Mouse (Mus musculus): Measurements from ENCODE around the gene Cntrob. TPM values are rescaled to one million over a fixed set of nuclear protein-coding genes. Genes with fewer than 3 reads are reported as not detected.

The Cntrob gene
- polyA plus RNA-seq, 1 experiment from 2014 or later = 32.1 TPM

DNA sequence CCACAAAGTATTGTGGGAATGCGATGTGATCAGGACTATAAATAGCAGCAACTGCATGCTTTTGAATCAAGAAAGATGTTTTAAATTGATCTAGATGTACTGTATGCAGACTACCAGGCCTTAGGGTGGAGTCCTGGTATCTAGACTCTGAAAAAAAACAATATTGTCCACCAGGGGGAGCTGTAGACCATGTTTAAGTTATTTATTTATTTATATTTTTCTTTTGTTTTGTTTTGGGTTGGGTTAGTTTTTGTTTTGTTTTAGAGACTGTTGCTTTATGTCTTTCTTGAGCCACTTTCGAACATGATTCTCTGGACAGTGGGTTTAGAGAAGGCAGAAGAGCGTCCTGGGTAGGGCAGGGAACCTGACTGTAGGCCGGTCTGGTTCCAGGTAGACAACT is 65.8 kb downstream of the Cntrob start:
- ATAC-seq (replicated peaks; ENCODE audit: low FRiP score) (no peak), DNase-seq (ENCODE audit: low spot score) (no peak)
- 46% methylated on average over 4 of the region's 4 CpGs for WGBS
- H3K9ac ChIP-seq (ENCODE audit: low read length) = no peak overlapping the region
- H3K4me1 ChIP-seq (replicated peaks; ENCODE audit: control insufficient read depth, insufficient read depth, low read length) = no peaks in the 10 kb centered on the region
- no peak overlapping the region for H3K27ac ChIP-seq (ENCODE audit: low read depth, low read length)
- no peak overlapping the region for H3K4me3 ChIP-seq (ENCODE audit: low read depth, low read length)
- no peaks in the 10 kb centered on the region for H3K9me3 ChIP-seq (ENCODE audit: control insufficient read depth, low read length)
- no peaks in the 10 kb centered on the region for H3K27me3 ChIP-seq (ENCODE audit: control insufficient read depth, insufficient read depth, low read length)
- H3K4me2 ChIP-seq (ENCODE audit: low read depth, low read length, severe bottlenecking) = no peak overlapping the region
- no peaks in the 10 kb centered on the region for H3K36me3 ChIP-seq (ENCODE audit: control insufficient read depth, insufficient read depth, low read length)

DNA sequence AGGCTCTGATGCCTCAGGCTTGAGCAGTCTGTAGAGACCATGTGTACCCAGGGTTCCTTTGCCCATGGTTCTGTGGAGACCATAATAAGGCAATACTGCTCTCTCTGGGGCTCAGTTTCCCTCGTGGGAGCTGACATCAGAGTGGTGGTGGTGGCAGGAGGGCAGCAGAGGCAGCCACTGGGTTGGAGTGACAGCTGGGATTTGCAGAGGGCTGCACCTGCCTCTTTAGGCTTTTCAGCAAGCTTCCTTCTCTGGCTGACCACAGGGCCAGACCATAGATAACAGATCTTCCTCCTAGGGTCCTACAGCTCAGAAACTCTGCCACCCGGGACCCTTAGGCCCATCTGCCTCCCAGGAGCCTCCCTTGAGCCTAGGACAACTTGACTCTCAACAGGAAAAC is 66.5 kb downstream of the Cntrob start:
- Histone ChIP-seq H3K27me3 (ENCODE audit: control insufficient read depth, insufficient read depth, low read length) (no peaks in the 10 kb centered on the region), H3K4me3 (ENCODE audit: low read depth, low read length) (no peak overlapping the region), H3K4me1 (replicated peaks; ENCODE audit: control insufficient read depth, insufficient read depth, low read length) (no peaks in the 10 kb centered on the region), H3K36me3 (ENCODE audit: control insufficient read depth, insufficient read depth, low read length) (no peaks in the 10 kb centered on the region), H3K9ac (ENCODE audit: low read length) (no peak overlapping the region), H3K4me2 (ENCODE audit: low read depth, low read length, severe bottlenecking) (no peak overlapping the region), H3K9me3 (ENCODE audit: control insufficient read depth, low read length) (no peaks in the 10 kb centered on the region), H3K27ac (ENCODE audit: low read depth, low read length) (no peak overlapping the region)
- ATAC-seq (replicated peaks; ENCODE audit: low FRiP score) (no peak), DNase-seq (ENCODE audit: low spot score) (no peak)
- WGBS = 62% methylated on average over 2 of the region's 2 CpGs

DNA sequence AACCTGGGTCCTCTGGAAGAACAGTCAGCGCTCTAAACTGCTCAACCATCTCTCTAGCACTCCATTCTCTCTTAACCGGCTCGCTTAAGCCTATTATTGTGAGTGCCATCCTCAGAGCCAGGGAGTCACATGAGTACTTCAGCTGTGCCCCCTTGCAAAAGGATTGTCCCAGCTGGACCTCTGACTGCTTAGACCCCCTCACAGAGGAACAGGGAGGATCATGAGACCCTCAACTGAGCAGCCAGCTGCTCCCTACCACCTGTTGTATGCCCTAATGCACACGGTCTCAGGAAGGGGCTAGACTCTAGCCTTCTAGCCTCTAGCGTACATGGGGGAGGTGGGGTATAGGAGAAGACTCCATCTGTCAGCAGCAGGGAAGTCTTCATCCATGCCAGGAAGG is 68.8 kb downstream of the Cntrob start:
- Histone ChIP-seq H3K9ac (ENCODE audit: low read length) (no peak overlapping the region), H3K36me3 (ENCODE audit: control insufficient read depth, insufficient read depth, low read length) (no peaks in the 10 kb centered on the region), H3K9me3 (ENCODE audit: control insufficient read depth, low read length) (no peaks in the 10 kb centered on the region), H3K4me3 (ENCODE audit: low read depth, low read length) (no peak overlapping the region), H3K4me2 (ENCODE audit: low read depth, low read length, severe bottlenecking) (no peak overlapping the region), H3K4me1 (replicated peaks; ENCODE audit: control insufficient read depth, insufficient read depth, low read length) (no peaks in the 10 kb centered on the region), H3K27me3 (ENCODE audit: control insufficient read depth, insufficient read depth, low read length) (no peaks in the 10 kb centered on the region), H3K27ac (ENCODE audit: low read depth, low read length) (no peak overlapping the region)
- WGBS = 78% methylated on average over 5 of the region's 5 CpGs
- ATAC-seq (replicated peaks; ENCODE audit: low FRiP score) = no peak
- DNase-seq (ENCODE audit: low spot score) = no peak

DNA sequence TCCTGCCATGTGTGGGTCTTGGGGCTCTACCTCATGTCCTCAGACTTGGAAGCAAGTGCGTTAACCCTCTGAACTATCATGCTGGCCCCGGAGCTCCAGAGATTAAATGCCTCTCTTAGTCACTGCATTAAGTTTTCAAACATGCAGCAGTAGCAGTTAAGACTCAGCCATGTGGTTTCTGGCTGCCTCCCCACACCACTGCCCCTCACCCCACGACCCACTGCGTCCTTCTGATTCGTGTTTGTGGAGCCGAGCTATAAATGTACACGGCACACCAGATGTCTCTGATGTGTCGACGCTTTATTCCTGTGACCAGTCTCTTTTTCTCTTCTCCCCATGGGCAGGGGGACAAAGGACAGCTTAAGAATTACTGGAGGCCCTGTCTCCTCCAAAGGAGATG is 70.4 kb downstream of the Cntrob start:
- Histone ChIP-seq H3K27me3 (ENCODE audit: control insufficient read depth, insufficient read depth, low read length) (no peaks in the 10 kb centered on the region), H3K27ac (ENCODE audit: low read depth, low read length) (no peak overlapping the region), H3K4me3 (ENCODE audit: low read depth, low read length) (no peak overlapping the region), H3K9ac (ENCODE audit: low read length) (no peak overlapping the region), H3K4me2 (ENCODE audit: low read depth, low read length, severe bottlenecking) (no peak overlapping the region), H3K9me3 (ENCODE audit: control insufficient read depth, low read length) (no peaks in the 10 kb centered on the region), H3K36me3 (ENCODE audit: control insufficient read depth, insufficient read depth, low read length) (no peaks in the 10 kb centered on the region), H3K4me1 (replicated peaks; ENCODE audit: control insufficient read depth, insufficient read depth, low read length) (no peaks in the 10 kb centered on the region)
- DNase-seq (ENCODE audit: low spot score) = no peak
- ATAC-seq (replicated peaks; ENCODE audit: low FRiP score) = no peak
- 48% methylated on average over 9 of the region's 9 CpGs for WGBS

DNA sequence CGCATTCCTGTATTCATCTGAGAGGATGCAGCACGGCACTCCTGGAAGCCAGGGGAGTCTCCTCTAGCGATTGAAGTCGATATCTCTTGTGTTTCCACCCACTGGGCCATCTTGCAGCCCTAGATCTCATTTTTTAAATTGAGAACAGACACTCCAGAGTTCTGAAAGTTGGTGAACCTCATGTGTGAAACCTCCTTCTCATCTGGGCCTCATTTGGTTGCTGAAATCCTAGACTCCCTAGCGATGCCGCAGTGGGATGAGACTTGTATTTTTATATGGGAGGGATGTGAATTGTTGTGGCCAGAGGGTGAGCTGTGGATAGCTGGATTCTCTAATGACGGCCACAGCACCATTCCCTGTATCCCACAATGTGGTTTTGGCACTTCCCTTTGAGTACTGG is 71.6 kb downstream of the Cntrob start:
- DNase-seq (ENCODE audit: low spot score) (no peak), ATAC-seq (replicated peaks; ENCODE audit: low FRiP score) (no peak)
- no peak overlapping the region for H3K9ac ChIP-seq (ENCODE audit: low read length)
- H3K4me1 ChIP-seq (replicated peaks; ENCODE audit: control insufficient read depth, insufficient read depth, low read length) = no peaks in the 10 kb centered on the region
- no peaks in the 10 kb centered on the region for H3K27me3 ChIP-seq (ENCODE audit: control insufficient read depth, insufficient read depth, low read length)
- WGBS = 80% methylated on average over 7 of the region's 7 CpGs
- H3K9me3 ChIP-seq (ENCODE audit: control insufficient read depth, low read length) = no peaks in the 10 kb centered on the region
- H3K27ac ChIP-seq (ENCODE audit: low read depth, low read length) = no peak overlapping the region
- no peaks in the 10 kb centered on the region for H3K36me3 ChIP-seq (ENCODE audit: control insufficient read depth, insufficient read depth, low read length)
- H3K4me2 ChIP-seq (ENCODE audit: low read depth, low read length, severe bottlenecking) = no peak overlapping the region
- H3K4me3 ChIP-seq (ENCODE audit: low read depth, low read length) = no peak overlapping the region

DNA sequence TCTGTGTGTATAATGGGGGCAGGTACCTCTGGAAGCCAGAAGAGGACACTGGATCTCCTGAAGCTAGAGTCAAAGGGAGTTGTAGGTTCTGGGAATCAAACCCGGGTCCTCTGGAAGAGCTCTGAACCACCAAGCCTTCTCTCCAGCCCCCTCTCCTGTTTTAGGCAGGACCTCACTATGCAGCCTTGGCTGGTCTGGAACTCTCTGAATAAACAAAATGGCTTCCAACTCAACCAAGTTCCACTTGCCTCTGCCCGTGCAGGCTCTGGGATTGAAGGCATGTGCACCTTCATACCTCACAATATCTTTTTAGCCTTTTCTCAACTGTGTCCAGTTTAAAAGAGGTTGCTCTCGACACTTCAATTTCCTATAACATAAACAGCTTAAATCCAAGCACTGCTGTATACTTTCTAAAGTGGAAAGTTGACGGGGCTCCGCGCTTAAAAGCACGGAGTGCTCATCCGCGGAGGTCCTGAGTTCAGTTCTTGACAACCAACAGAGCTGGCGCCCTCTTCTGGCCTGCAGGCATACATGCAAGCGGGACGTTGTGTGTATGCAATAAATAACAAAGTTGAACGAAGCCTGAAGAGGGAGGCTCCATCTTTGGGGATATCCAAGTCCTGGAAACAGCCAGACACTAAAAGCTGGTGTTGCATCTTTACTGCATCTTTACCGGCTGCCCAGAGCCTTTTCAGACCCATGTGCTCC is 72.3 kb downstream of the Cntrob start:
- no peak for DNase-seq (ENCODE audit: low spot score)
- ATAC-seq (replicated peaks; ENCODE audit: low FRiP score) = no peak
- 62% methylated on average over 14 of the region's 14 CpGs for WGBS
- Histone ChIP-seq H3K4me3 (ENCODE audit: low read depth, low read length) (no peak overlapping the region), H3K4me2 (ENCODE audit: low read depth, low read length, severe bottlenecking) (no peak overlapping the region), H3K9ac (ENCODE audit: low read length) (no peak overlapping the region), H3K27me3 (ENCODE audit: control insufficient read depth, insufficient read depth, low read length) (no peaks in the 10 kb centered on the region), H3K27ac (ENCODE audit: low read depth, low read length) (no peak overlapping the region), H3K9me3 (ENCODE audit: control insufficient read depth, low read length) (no peaks in the 10 kb centered on the region), H3K4me1 (replicated peaks; ENCODE audit: control insufficient read depth, insufficient read depth, low read length) (no peaks in the 10 kb centered on the region), H3K36me3 (ENCODE audit: control insufficient read depth, insufficient read depth, low read length) (no peaks in the 10 kb centered on the region)

DNA sequence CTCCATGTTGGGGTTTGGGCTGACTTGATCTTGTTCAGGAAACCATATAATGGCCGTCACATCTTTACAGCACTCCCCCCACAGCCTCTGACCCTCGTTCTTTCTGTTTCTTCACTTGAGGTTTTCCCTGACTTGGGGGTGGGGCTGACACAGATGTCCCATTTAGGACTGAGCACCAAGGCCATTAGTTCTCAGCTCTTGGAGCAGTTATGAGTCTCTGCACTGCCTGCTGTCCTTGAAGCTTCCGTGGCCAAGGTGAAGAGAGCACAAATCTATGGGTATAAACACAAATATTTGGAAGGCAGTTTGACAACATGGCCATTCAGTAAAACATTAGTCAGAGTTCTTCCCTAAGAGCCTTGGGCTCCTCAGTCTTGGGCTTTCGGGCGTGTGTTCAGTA is 73.5 kb downstream of the Cntrob start:
- H3K27me3 ChIP-seq (ENCODE audit: control insufficient read depth, insufficient read depth, low read length) = no peaks in the 10 kb centered on the region
- no peak overlapping the region for H3K4me3 ChIP-seq (ENCODE audit: low read depth, low read length)
- H3K4me2 ChIP-seq (ENCODE audit: low read depth, low read length, severe bottlenecking) = no peak overlapping the region
- no peaks in the 10 kb centered on the region for H3K4me1 ChIP-seq (replicated peaks; ENCODE audit: control insufficient read depth, insufficient read depth, low read length)
- H3K36me3 ChIP-seq (ENCODE audit: control insufficient read depth, insufficient read depth, low read length) = no peaks in the 10 kb centered on the region
- no peak for ATAC-seq (replicated peaks; ENCODE audit: low FRiP score)
- no peak for DNase-seq (ENCODE audit: low spot score)
- 91% methylated on average over 5 of the region's 5 CpGs for WGBS
- no peak overlapping the region for H3K9ac ChIP-seq (ENCODE audit: low read length)
- no peaks in the 10 kb centered on the region for H3K9me3 ChIP-seq (ENCODE audit: control insufficient read depth, low read length)
- H3K27ac ChIP-seq (ENCODE audit: low read depth, low read length) = no peak overlapping the region

Other genes starting within 250 kb of the Cntrob start
- 95.9 and 98.4 TPM in 2 replicates for gene Vamp2, start 235.3 kb downstream of the Cntrob start, polyA plus RNA-seq (2014; fragmentation: Nextera tagmentation; extraction: Ambion mirVana)
- 8.2 and 10.0 TPM in 2 replicates for gene Per1, start 228.6 kb downstream of the Cntrob start, polyA plus RNA-seq (2014; fragmentation: Nextera tagmentation; extraction: Ambion mirVana)
- gene Hes7, start 203.4 kb downstream of the Cntrob start, polyA plus RNA-seq (2014; fragmentation: Nextera tagmentation; extraction: Ambion mirVana) = 0.11 and 0.24 TPM in 2 replicates
- gene 9130213A22Rik, start 201.2 kb downstream of the Cntrob start, polyA plus RNA-seq (2014; fragmentation: Nextera tagmentation; extraction: Ambion mirVana) = 0.39 TPM in 1 of 2 replicates, not detected in the other
- not detected in 2 replicates for gene Aloxe3, start 197.9 kb downstream of the Cntrob start, polyA plus RNA-seq (2014; fragmentation: Nextera tagmentation; extraction: Ambion mirVana)
- 0.08 TPM in 1 of 2 replicates, not detected in the other for gene Alox12b, start 166.8 kb downstream of the Cntrob start, polyA plus RNA-seq (2014; fragmentation: Nextera tagmentation; extraction: Ambion mirVana)
- gene Alox8, start 125.9 kb downstream of the Cntrob start, polyA plus RNA-seq (2014; fragmentation: Nextera tagmentation; extraction: Ambion mirVana) = 0.08 and 0.11 TPM in 2 replicates
- 0.05 and 0.07 TPM in 2 replicates for gene Gucy2e, start 86.7 kb downstream of the Cntrob start, polyA plus RNA-seq (2014; fragmentation: Nextera tagmentation; extraction: Ambion mirVana)
- gene Trappc1, start 205 bp upstream of the Cntrob start, polyA plus RNA-seq (2014; fragmentation: Nextera tagmentation; extraction: Ambion mirVana) = 188 and 196 TPM in 2 replicates
- 3.5 and 3.7 TPM in 2 replicates for gene Kcnab3, start 2.5 kb upstream of the Cntrob start, polyA plus RNA-seq (2014; fragmentation: Nextera tagmentation; extraction: Ambion mirVana)
- 25.7 and 30.1 TPM in 2 replicates for gene Rnf227, start 16.7 kb upstream of the Cntrob start, polyA plus RNA-seq (2014; fragmentation: Nextera tagmentation; extraction: Ambion mirVana)
- gene Chd3, start 45.6 kb upstream of the Cntrob start, polyA plus RNA-seq (2014; fragmentation: Nextera tagmentation; extraction: Ambion mirVana) = 53.0 and 61.4 TPM in 2 replicates
- gene Naa38, start 71.7 kb upstream of the Cntrob start, polyA plus RNA-seq (2014; fragmentation: Nextera tagmentation; extraction: Ambion mirVana) = 105 and 109 TPM in 2 replicates
- gene Cyb5d1, start 71.9 kb upstream of the Cntrob start, polyA plus RNA-seq (2014; fragmentation: Nextera tagmentation; extraction: Ambion mirVana) = 43.7 and 44.4 TPM in 2 replicates
- 15.6 and 18.5 TPM in 2 replicates for gene Tmem88, start 74.5 kb upstream of the Cntrob start, polyA plus RNA-seq (2014; fragmentation: Nextera tagmentation; extraction: Ambion mirVana)
- 40.9 and 41.0 TPM in 2 replicates for gene Kdm6b, start 89.9 kb upstream of the Cntrob start, polyA plus RNA-seq (2014; fragmentation: Nextera tagmentation; extraction: Ambion mirVana)
- 2.1 and 2.6 TPM in 2 replicates for gene Dnah2, start 225.3 kb upstream of the Cntrob start, polyA plus RNA-seq (2014; fragmentation: Nextera tagmentation; extraction: Ambion mirVana)
- gene Efnb3, start 236.4 kb upstream of the Cntrob start, polyA plus RNA-seq (2014; fragmentation: Nextera tagmentation; extraction: Ambion mirVana) = 13.1 and 14.9 TPM in 2 replicates